ENCODE assay signal across 8 mouse cellular contexts in genomic region chr3:38482749-38483148, GRCm38 (mm10). TPM values are rescaled to one million over a fixed set of nuclear protein-coding genes. Genes with fewer than 3 reads are reported as not detected.
DNase-seq lines count a peak whose midpoint lies in the region; ATAC-seq and TF ChIP-seq lines count a peak whose summit lies in the region.

No protein-coding gene starts in this region.

- H3K9me3 ChIP-seq in E14TG2a.4 (ENCODE audit: low read length): no peaks in the 10 kb centered on the region
- no peaks in the 10 kb centered on the region for H3K9me3 ChIP-seq in embryonic facial prominence, embryonic 15.5 days (replicated peaks)
- H3K9me3 ChIP-seq in hindbrain, embryonic 14.5 days (ENCODE audit: control insufficient read depth, low read length): no peaks in the 10 kb centered on the region
- no peaks in the 10 kb centered on the region for H3K9me3 ChIP-seq in midbrain, embryonic 12.5 days

- no peak for ATAC-seq in embryonic facial prominence, embryonic 15.5 days (ENCODE audit: insufficient number of reproducible peaks, low FRiP score, low TSS enrichment, low read depth)
- no peak for ATAC-seq in hindbrain, embryonic 14.5 days (ENCODE audit: low FRiP score)
- ATAC-seq in midbrain, embryonic 12.5 days (ENCODE audit: low FRiP score, low read depth): no peak

- DNase-seq in heart, adult 18-20 months: peak; percentile 33 to 45
- no peak for DNase-seq in heart, adult 8-10 months (ENCODE audit: low spot score)
- no peak for DNase-seq in hindbrain, embryonic 14.5 days (ENCODE audit: low spot score)
- DNase-seq in frontal cortex, postnatal 25 days (ENCODE audit: low spot score in 2 of 2): no peak
- no peak for DNase-seq in adrenal gland, adult 8-10 months

- 0 out of 2 replicates have a peak overlapping the region, but pooled peaks have one; percentile 17 for H3K4me3 ChIP-seq in E14TG2a.4 (replicated peaks; ENCODE audit: low read length)
- H3K4me3 ChIP-seq in embryonic facial prominence, embryonic 15.5 days (replicated peaks): peak overlapping the region; percentile 91
- peak overlapping the region; percentile 93 for H3K4me3 ChIP-seq in hindbrain, embryonic 14.5 days (replicated peaks; ENCODE audit: low read length)
- peak overlapping the region; percentile 92 for H3K4me3 ChIP-seq in midbrain, embryonic 12.5 days

- no peak for TF ChIP-seq CTCF in E14TG2a.4 (conservative IDR thresholded peaks at IDR 0.05; ENCODE audit: low read length)

- 0 out of 2 replicates have a peak overlapping the region, but pooled peaks have one; percentile 94 for H3K9ac ChIP-seq in embryonic facial prominence, embryonic 15.5 days
- H3K9ac ChIP-seq in hindbrain, embryonic 14.5 days: peak overlapping the region; percentile 95
- peak overlapping the region; percentile 96 for H3K9ac ChIP-seq in midbrain, embryonic 12.5 days (replicated peaks)

- WGBS in embryonic facial prominence, embryonic 15.5 days: 25% methylated on average over 11 of the region's 11 CpGs
- WGBS in hindbrain, embryonic 14.5 days: 17% methylated on average over 11 of the region's 11 CpGs
- WGBS in midbrain, embryonic 12.5 days: 24% methylated on average over 11 of the region's 11 CpGs

- peaks cover 27% of the 10 kb centered on the region for H3K4me1 ChIP-seq in E14TG2a.4 (replicated peaks; ENCODE audit: low read depth, low read length)
- H3K4me1 ChIP-seq in embryonic facial prominence, embryonic 15.5 days: peaks cover 47% of the 10 kb centered on the region
- peaks cover 49% of the 10 kb centered on the region for H3K4me1 ChIP-seq in hindbrain, embryonic 14.5 days (replicated peaks; ENCODE audit: control insufficient read depth, insufficient read depth, low read length)
- peaks cover 51% of the 10 kb centered on the region for H3K4me1 ChIP-seq in midbrain, embryonic 12.5 days

- no peaks in the 10 kb centered on the region for H3K27me3 ChIP-seq in E14TG2a.4 (ENCODE audit: insufficient read depth, low read length)
- H3K27me3 ChIP-seq in embryonic facial prominence, embryonic 15.5 days: no peaks in the 10 kb centered on the region
- H3K27me3 ChIP-seq in hindbrain, embryonic 14.5 days (ENCODE audit: control insufficient read depth, insufficient read depth, low read length): no peaks in the 10 kb centered on the region
- no peaks in the 10 kb centered on the region for H3K27me3 ChIP-seq in midbrain, embryonic 12.5 days

- H3K4me2 ChIP-seq in embryonic facial prominence, embryonic 15.5 days (replicated peaks): peak overlapping the region; percentile 61
- peak overlapping the region; percentile 83 for H3K4me2 ChIP-seq in hindbrain, embryonic 14.5 days (replicated peaks)
- H3K4me2 ChIP-seq in midbrain, embryonic 12.5 days (replicated peaks): peak overlapping the region; percentile 91

- H3K36me3 ChIP-seq in E14TG2a.4 (ENCODE audit: insufficient read depth, low read length): peaks cover 21% of the 10 kb centered on the region; the same call in 1 of the 2 replicates
- peaks cover 13% of the 10 kb centered on the region; the same call in 1 of the 2 replicates for H3K36me3 ChIP-seq in embryonic facial prominence, embryonic 15.5 days
- no peaks in the 10 kb centered on the region; the same call in 1 of the 2 replicates for H3K36me3 ChIP-seq in hindbrain, embryonic 14.5 days (replicated peaks; ENCODE audit: control insufficient read depth, insufficient read depth)
- peaks cover 18% of the 10 kb centered on the region for H3K36me3 ChIP-seq in midbrain, embryonic 12.5 days

- H3K27ac ChIP-seq in embryonic facial prominence, embryonic 15.5 days (replicated peaks): peak overlapping the region; percentile 94; the same call in 1 of the 2 replicates
- no peak overlapping the region for H3K27ac ChIP-seq in hindbrain, embryonic 14.5 days
- peak overlapping the region; percentile 60; the same call in 1 of the 2 replicates for H3K27ac ChIP-seq in midbrain, embryonic 12.5 days (replicated peaks)

RNA-seq across cellular contexts. Expression of gene Ankrd50, which starts 1.9 kb away (rescaled TPM):
- total RNA-seq in heart, adult 18-20 months (2021): 10 to 100 TPM; 35.0 to 35.3 TPM
- 10 to 100 TPM; 28.8 to 54.0 (median 41.4) TPM for total RNA-seq in heart, adult 8-10 months (2022)
- 24.3 and 24.4 TPM in 2 replicates for polyA plus RNA-seq in embryonic facial prominence, embryonic 15.5 days (2015; fragmentation: Nextera tagmentation; extraction: Ambion mirVana)
- 27.6 and 29.3 TPM in 2 replicates for polyA plus RNA-seq in hindbrain, embryonic 14.5 days (2014; fragmentation: Nextera tagmentation; extraction: Ambion mirVana)
- 47.7 and 49.4 TPM in 2 replicates for polyA plus RNA-seq in midbrain, embryonic 12.5 days (2016; fragmentation: Nextera tagmentation; extraction: Ambion mirVana)
- total RNA-seq in adrenal gland, adult 8-10 months (2022): 10 to 100 TPM; 21.9 to 29.1 (median 26.2) TPM

Comparison
In these comparisons a context has a peak if more than half of its experiments do, and no peak if none do; other contexts are left out.
1. DNase-seq: peak in heart, adult 18-20 months (2 of 2); none in heart, adult 8-10 months (single experiment), hindbrain, embryonic 14.5 days (single experiment), frontal cortex, postnatal 25 days (0 of 2) and adrenal gland, adult 8-10 months (single experiment).
2. H3K4me3 ChIP-seq: peak in every context shown above with its lines; median percentile 93 in hindbrain, embryonic 14.5 days; 92 in midbrain, embryonic 12.5 days; 91 in embryonic facial prominence, embryonic 15.5 days; 17 in E14TG2a.4.
3. Peak in every context shown above with its lines, with median percentiles within 50 percentile points of each other: H3K4me2 ChIP-seq and H3K9ac ChIP-seq.